Comparison of ENCODE assay signal across 20 mouse cellular contexts in genomic region chr1:78228771-78229170, GRCm38 (mm10). TPM values are rescaled to one million over a fixed set of nuclear protein-coding genes. Genes with fewer than 3 reads are reported as not detected.
DNase-seq lines count a peak whose midpoint lies in the region.
"Had no signal": no experiment of that assay in that cellular context is flagged by ENCODE, and none has a peak within 500 bp of the region (broad histone marks: within the 10 kb centered on the region; RNA-seq: fewer than 3 reads in every experiment).

No protein-coding gene starts in this region.

- DNase-seq in layer of hippocampus, adult 11-12 months (ENCODE audit: low spot score): peak; percentile 15
- DNase-seq in layer of hippocampus, postnatal 36 days: no peak
- DNase-seq in layer of hippocampus, adult 9-11 months: peak; percentile 28
- DNase-seq in layer of hippocampus, postnatal 14 days (ENCODE audit: low spot score in 2 of 2): no peak
- DNase-seq in brain, adult 2 months (ENCODE audit: low read depth, low spot score): peak; percentile 61
- no peak for DNase-seq in kidney, adult 18-20 months
- DNase-seq: adrenal gland, adult 2 months; adrenal gland, postnatal 14 days; cerebellum, adult 11-12 months; cerebellum, adult 8-10 months; cerebellum, postnatal 10 days; cerebellum, postnatal 36 days; embryo, embryonic 11 days; gastrocnemius, adult 2 months; gastrocnemius, postnatal 14 days; heart, adult 18-20 months; heart, postnatal 10 days; heart, postnatal 4 days had no signal

RNA-seq across cellular contexts. Expression of gene Pax3, which starts 31.8 kb away (rescaled TPM):
- not detected for total RNA-seq in layer of hippocampus, postnatal 36 days (2021)
- total RNA-seq in layer of hippocampus, postnatal 14 days (2021): not detected
- total RNA-seq: adrenal gland, adult 2 months; adrenal gland, postnatal 14 days; adrenal gland, postnatal 4 days; gastrocnemius, adult 2 months; gastrocnemius, postnatal 14 days; heart, adult 18-20 months; MEL had no signal

Comparison
In these comparisons a context has a peak if more than half of its experiments do, and no peak if none do; other contexts are left out.
1. DNase-seq: peak in layer of hippocampus, adult 11-12 months (single experiment), layer of hippocampus, adult 9-11 months (single experiment) and brain, adult 2 months (single experiment); none in layer of hippocampus, postnatal 36 days (0 of 2), layer of hippocampus, postnatal 14 days (0 of 2) and kidney, adult 18-20 months (single experiment).